Comparison of ENCODE assay signal across 8 mouse cellular contexts in genomic region chr14:99943156-99943555, GRCm38 (mm10).
DNase-seq lines count a peak whose midpoint lies in the region; ATAC-seq lines count a peak whose summit lies in the region.

No protein-coding gene starts in this region.

- no peaks in the 10 kb centered on the region for H3K27me3 ChIP-seq in forebrain, embryonic 14.5 days (replicated peaks; ENCODE audit: control insufficient read depth, insufficient read depth, low read length)
- no peaks in the 10 kb centered on the region for H3K27me3 ChIP-seq in hindbrain, embryonic 14.5 days (ENCODE audit: control insufficient read depth, insufficient read depth, low read length)
- no peaks in the 10 kb centered on the region for H3K27me3 ChIP-seq in limb, embryonic 10.5 days (ENCODE audit: low read depth, poor library complexity, severe bottlenecking)
- H3K27me3 ChIP-seq in midbrain, embryonic 11.5 days (ENCODE audit: control insufficient read depth, insufficient read depth, low read length), result no peaks in the 10 kb centered on the region
- no peaks in the 10 kb centered on the region for H3K27me3 ChIP-seq in stomach, embryonic 16.5 days (ENCODE audit: control insufficient read depth, insufficient read depth, low read length)

- peak overlapping the region; percentile 3; the same call in 1 of the 2 replicates for H3K9ac ChIP-seq in forebrain, embryonic 14.5 days (ENCODE audit: low read length)
- no peak overlapping the region for H3K9ac ChIP-seq in hindbrain, embryonic 14.5 days
- no peak overlapping the region for H3K9ac ChIP-seq in midbrain, embryonic 11.5 days (ENCODE audit: low read length)
- H3K9ac ChIP-seq in stomach, embryonic 16.5 days (ENCODE audit: low read length), result no peak overlapping the region

- peak overlapping the region; percentile 0; the same call in 1 of the 2 replicates for H3K4me2 ChIP-seq in forebrain, embryonic 14.5 days (ENCODE audit: low read length)
- H3K4me2 ChIP-seq in hindbrain, embryonic 14.5 days (replicated peaks), result 0 out of 2 replicates have a peak overlapping the region, but pooled peaks have one; percentile 3
- no peak overlapping the region for H3K4me2 ChIP-seq in midbrain, embryonic 11.5 days
- H3K4me2 ChIP-seq in stomach, embryonic 16.5 days (ENCODE audit: low read depth, low read length), result peak overlapping the region; percentile 35; the same call in 1 of the 2 replicates

- peak overlapping the region; percentile 86 for H3K27ac ChIP-seq in forebrain, embryonic 14.5 days (ENCODE audit: low read depth, low read length)
- peak overlapping the region; percentile 80 for H3K27ac ChIP-seq in hindbrain, embryonic 14.5 days
- peak overlapping the region; percentile 72 for H3K27ac ChIP-seq in limb, embryonic 10.5 days
- peak overlapping the region; percentile 48 for H3K27ac ChIP-seq in midbrain, embryonic 11.5 days (ENCODE audit: low read depth, low read length)
- peak overlapping the region; percentile 25 for H3K27ac ChIP-seq in stomach, embryonic 16.5 days (ENCODE audit: low read length)

- peaks cover 6% of the 10 kb centered on the region; the same call in 1 of the 2 replicates for H3K36me3 ChIP-seq in forebrain, embryonic 14.5 days (ENCODE audit: control insufficient read depth, insufficient read depth, low read length)
- H3K36me3 ChIP-seq in hindbrain, embryonic 14.5 days (replicated peaks; ENCODE audit: control insufficient read depth, insufficient read depth), result no peaks in the 10 kb centered on the region
- H3K36me3 ChIP-seq in limb, embryonic 10.5 days, result peaks cover 24% of the 10 kb centered on the region
- no peaks in the 10 kb centered on the region for H3K36me3 ChIP-seq in midbrain, embryonic 11.5 days (ENCODE audit: control insufficient read depth, insufficient read depth, low read length)
- no peaks in the 10 kb centered on the region for H3K36me3 ChIP-seq in stomach, embryonic 16.5 days (ENCODE audit: control insufficient read depth, insufficient read depth, low read length)

- peak; percentile 44 to 67 for DNase-seq in frontal cortex, postnatal 10 days (ENCODE audit: low spot score in 2 of 2)
- peak; percentile 93 for DNase-seq in forebrain, embryonic 14.5 days (ENCODE audit: low spot score)
- DNase-seq in hindbrain, embryonic 14.5 days (ENCODE audit: low spot score), result peak; percentile 81
- peak; percentile 68 for DNase-seq in limb, embryonic 10.5 days (ENCODE audit: low spot score)
- peak; percentile 91 for DNase-seq in midbrain, embryonic 11.5 days (ENCODE audit: low spot score, missing footprints)

- H3K4me1 ChIP-seq in forebrain, embryonic 14.5 days (ENCODE audit: control insufficient read depth, insufficient read depth, low read length), result peaks cover 35% of the 10 kb centered on the region
- H3K4me1 ChIP-seq in hindbrain, embryonic 14.5 days (replicated peaks; ENCODE audit: control insufficient read depth, insufficient read depth, low read length), result peaks cover 36% of the 10 kb centered on the region
- peaks cover 35% of the 10 kb centered on the region for H3K4me1 ChIP-seq in limb, embryonic 10.5 days
- H3K4me1 ChIP-seq in midbrain, embryonic 11.5 days (ENCODE audit: control insufficient read depth, insufficient read depth, low read length), result peaks cover 18% of the 10 kb centered on the region
- H3K4me1 ChIP-seq in stomach, embryonic 16.5 days (ENCODE audit: control insufficient read depth, insufficient read depth, low read length), result peaks cover 15% of the 10 kb centered on the region

- H3K4me3 ChIP-seq in forebrain, embryonic 14.5 days (ENCODE audit: low read depth, low read length), result no peak overlapping the region
- H3K4me3 ChIP-seq in hindbrain, embryonic 14.5 days (replicated peaks; ENCODE audit: low read length), result no peak overlapping the region
- H3K4me3 ChIP-seq in limb, embryonic 10.5 days, result 0 out of 2 replicates have a peak overlapping the region, but pooled peaks have one; percentile 4
- H3K4me3 ChIP-seq in midbrain, embryonic 11.5 days (ENCODE audit: low read depth, low read length), result no peak overlapping the region
- no peak overlapping the region for H3K4me3 ChIP-seq in stomach, embryonic 16.5 days (replicated peaks; ENCODE audit: low read length)

- ATAC-seq in frontal cortex, adult (ENCODE audit: low TSS enrichment), result no peak
- 0 out of 2 replicates have a peak, but pooled peaks have one; percentile 11 for ATAC-seq in cerebellum, adult (ENCODE audit: insufficient number of reproducible peaks, low FRiP score, low TSS enrichment)
- peak; percentile 93 for ATAC-seq in forebrain, embryonic 14.5 days
- ATAC-seq in hindbrain, embryonic 14.5 days (ENCODE audit: low FRiP score), result peak; percentile 91
- ATAC-seq in midbrain, embryonic 11.5 days (ENCODE audit: low FRiP score), result peak; percentile 77
- ATAC-seq in stomach, embryonic 16.5 days (ENCODE audit: insufficient read depth, low FRiP score), result peak; percentile 89

- no peaks in the 10 kb centered on the region for H3K9me3 ChIP-seq in forebrain, embryonic 14.5 days (replicated peaks; ENCODE audit: control insufficient read depth, low read length)
- H3K9me3 ChIP-seq in hindbrain, embryonic 14.5 days (ENCODE audit: control insufficient read depth, low read length), result no peaks in the 10 kb centered on the region
- no peaks in the 10 kb centered on the region for H3K9me3 ChIP-seq in limb, embryonic 10.5 days (replicated peaks)
- no peaks in the 10 kb centered on the region for H3K9me3 ChIP-seq in midbrain, embryonic 11.5 days (ENCODE audit: control insufficient read depth, low read length)
- H3K9me3 ChIP-seq in stomach, embryonic 16.5 days (replicated peaks; ENCODE audit: control insufficient read depth, low read length), result no peaks in the 10 kb centered on the region

- WGBS in forebrain, embryonic 14.5 days, result 2% methylated on average over 8 of the region's 8 CpGs
- WGBS in hindbrain, embryonic 14.5 days, result 17% methylated on average over 8 of the region's 8 CpGs
- WGBS in limb, embryonic 10.5 days, result 62% methylated on average over 8 of the region's 8 CpGs
- 37% methylated on average over 8 of the region's 8 CpGs for WGBS in midbrain, embryonic 11.5 days
- 9% methylated on average over 8 of the region's 8 CpGs for WGBS in stomach, embryonic 16.5 days

Comparison
In these comparisons a context has a peak if more than half of its experiments do, and no peak if none do; other contexts are left out.
1. H3K27ac ChIP-seq: peak in every context shown above with its lines; median percentile 86 in forebrain, embryonic 14.5 days; 80 in hindbrain, embryonic 14.5 days; 72 in limb, embryonic 10.5 days; 48 in midbrain, embryonic 11.5 days; 25 in stomach, embryonic 16.5 days.